Mouse (Mus musculus) MN1 (cell line): ENCODE results near the gene Gm44579.

Experiments used
- DNase-seq: peaks from one replicate; pipeline ENCODE4 v3.0.0-alpha.2; 2016; ENCODE audit warnings: low spot score

Gm44579 gene

DNA sequence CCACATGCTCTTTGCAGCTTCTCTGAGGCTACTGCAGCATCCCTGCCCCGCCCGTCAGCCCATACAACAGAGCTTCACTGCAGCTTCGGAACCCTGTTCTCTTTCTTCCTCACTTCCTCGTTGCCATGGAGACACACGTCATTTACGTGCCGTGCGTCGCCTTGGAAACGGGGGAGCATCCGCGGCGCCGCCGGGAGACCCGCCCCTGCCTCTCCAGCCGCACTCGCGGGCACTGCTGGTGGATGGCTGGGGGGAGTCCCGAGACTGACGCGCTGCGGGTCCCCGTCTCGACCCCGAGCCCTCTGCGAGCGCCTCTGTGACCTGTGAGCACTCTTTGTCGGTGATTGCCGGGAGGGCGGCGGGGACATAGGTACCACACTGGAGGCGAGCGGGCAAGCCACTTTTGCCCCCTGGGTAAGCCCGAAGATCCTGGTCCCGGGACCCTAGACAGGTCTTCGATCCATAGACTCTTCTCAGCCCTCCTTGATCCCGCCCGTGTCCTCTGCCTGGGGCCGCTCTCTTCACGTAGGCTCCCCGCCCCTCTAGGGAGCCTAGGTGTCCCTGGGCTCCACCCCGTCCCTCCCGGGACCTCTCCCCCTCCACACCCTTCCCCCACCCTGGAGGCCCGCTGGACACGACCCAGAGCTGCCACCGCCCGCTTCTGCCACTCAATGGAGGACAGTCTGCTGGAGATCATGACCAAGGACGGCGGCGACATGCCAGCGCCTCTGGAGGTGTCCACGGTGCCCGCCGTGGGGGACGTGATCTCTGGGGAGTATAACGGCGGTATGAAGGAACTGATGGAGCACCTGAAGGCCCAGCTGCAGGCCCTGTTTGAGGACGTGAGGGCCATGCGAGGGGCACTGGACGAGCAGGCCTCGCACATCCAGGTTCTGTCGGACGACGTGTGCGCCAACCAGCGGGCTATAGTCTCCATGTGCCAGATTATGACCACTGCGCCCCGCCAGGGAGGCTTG, 52.8 kb downstream of the Gm44579 start:
- peak; percentile 98 for DNase-seq

DNA sequence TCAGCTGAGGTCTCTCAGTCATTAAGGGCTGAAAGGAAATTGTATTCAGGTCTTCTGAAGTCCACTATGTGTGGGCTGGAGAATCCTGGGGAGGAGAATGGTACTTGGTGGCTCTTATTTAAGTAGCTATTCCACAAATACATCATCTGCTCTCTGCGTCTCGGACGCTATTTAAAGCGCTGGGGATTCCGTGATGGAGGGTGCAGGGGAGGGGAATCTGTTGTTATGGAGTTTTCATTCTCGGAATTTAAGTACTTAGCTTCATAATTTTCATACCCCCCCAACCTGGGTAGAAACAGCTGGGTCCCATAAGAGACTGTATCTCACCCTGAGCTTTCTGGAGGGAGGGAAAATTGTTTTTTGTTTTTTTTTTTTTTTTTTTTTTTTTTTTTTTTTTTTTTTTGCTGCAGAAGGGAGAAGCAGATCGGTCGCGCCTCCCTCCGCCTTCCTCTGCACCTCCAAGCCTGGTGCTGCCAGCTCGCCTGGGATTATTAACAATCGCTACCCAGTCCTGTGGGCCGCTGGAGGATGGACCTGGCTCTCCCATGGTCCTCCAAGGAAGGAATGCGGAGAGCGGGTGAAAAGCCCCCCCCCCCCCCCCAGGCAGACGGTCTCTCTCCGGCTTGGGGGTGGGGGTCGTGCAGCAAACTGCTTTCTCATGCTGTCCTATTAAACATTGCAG, 53.7 kb downstream of the Gm44579 start, which contains the start of gene Ccdc184:
Gene Ccdc184 (plus strand): TSS at position 196 of the 682 bp plus-strand sequence.
- peak; percentile 69 for DNase-seq

DNA sequence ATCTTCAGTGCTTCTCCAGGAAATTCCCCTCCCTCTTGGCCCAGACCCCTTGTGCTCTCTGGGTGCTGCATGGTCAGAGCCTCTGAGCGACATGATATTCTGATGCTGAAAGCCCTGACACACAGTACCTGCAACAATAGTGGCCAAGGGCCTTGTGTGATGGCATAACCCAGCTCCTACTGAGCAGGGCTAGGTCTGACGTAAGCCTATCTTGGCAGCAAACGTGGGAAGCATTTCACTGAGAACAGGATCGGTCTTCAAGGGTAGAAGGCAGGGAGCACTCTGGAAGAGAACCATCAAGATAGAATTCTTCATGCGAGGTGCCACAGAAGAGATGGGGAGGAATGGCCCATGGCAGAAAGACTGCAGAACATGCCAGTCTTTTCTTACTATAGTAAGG, 55.3 kb downstream of the Gm44579 start, which contains the start of gene Asb8:
Gene Asb8 (minus strand): TSS at position 101 of the 400 bp plus-strand sequence.
- no peak for DNase-seq

DNA sequence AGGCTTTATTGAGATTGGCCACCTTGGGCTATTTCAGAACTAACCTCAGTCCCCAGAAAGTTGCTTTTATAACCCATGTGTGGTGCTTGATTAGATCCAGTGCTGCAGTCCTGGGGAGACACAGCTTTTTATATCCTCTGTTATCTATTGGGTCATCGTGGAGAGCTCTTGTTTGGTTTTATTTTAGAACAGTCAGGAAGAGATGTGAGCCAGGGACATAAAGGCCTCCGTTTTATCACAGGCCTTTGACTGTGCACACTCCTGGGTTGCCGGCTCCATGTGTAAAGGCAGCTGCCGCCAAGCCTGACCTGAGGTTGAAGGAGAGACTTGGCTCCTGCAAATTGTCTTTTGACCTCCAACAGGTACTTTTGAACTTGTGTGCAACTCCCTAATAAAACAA, 58.2 kb downstream of the Gm44579 start:
- no peak for DNase-seq

DNA sequence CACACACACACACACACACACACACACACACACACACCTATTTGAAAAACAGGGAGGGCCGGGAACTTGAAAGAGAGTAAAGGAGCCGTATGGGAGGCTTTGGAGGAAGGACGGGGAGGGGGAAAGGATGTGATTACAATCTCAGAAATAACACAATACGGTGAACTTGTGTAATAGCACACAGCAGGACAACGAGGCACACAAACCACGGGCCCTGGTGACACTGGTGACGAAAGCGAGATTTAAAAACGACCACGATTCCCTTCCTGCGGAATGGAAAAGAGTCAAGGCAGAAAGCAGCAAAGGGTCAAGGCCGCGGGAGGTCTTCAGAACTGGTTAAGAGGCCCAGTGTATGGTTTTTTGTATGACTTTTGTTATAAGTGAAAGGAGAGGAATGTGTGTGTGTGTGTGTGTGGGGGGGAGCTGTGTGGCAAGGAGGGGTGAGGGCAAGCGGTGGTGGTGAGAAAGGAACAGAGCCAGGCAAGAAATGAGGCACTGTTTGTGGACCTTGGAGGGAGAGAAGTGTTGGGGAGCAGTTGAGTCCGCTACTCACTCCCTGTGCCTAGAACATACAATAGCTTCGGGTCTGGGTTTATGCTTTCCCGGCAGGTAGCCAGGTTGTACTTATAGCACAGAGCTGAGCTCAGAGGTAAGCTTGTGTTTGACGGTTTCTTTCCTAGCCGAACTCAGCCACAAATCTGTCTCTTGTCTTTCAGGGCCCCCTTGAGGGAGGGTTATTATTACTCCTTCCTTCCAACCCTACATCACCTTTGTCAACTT, 59.6 kb downstream of the Gm44579 start:
- no peak for DNase-seq

DNA sequence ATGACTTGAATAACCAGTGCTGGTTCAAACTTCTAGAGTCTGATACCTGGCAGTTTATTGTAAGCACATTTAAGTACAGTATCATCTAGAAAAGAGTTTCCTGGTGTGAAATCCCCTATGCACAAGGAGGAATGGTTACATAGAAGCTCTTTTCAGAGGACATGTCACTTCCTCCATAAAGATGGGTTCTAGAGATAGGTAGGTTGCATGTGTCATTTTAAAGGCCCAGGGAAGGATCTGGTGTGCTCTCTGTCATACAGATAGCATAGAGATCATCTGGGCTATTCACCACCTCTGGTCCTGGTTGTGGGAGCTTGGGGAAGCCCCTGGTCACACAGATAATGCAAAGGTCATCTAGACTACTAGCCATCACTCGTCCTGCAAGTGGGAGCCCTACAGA, 63.5 kb downstream of the Gm44579 start:
- no peak for DNase-seq

DNA sequence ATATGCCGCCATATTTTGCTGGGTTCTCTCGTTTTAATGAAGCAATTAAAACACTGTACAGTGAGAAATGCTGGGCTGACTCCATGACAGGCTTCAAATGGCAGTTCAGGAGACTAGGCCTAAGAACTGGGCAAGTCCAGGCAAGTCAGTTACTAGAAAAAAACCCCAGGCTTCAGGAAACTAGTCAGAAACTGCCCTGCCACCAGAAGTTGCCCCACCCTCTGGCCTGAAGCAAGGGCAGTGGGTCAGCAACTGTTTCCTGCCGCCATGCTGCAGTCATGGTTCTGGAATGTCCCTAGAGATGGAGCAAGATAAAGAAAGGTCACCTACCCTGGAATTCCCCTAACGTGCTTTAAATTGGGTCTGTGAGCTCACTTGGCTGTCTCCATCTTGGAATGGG, 64.8 kb downstream of the Gm44579 start:
- no peak for DNase-seq

DNA sequence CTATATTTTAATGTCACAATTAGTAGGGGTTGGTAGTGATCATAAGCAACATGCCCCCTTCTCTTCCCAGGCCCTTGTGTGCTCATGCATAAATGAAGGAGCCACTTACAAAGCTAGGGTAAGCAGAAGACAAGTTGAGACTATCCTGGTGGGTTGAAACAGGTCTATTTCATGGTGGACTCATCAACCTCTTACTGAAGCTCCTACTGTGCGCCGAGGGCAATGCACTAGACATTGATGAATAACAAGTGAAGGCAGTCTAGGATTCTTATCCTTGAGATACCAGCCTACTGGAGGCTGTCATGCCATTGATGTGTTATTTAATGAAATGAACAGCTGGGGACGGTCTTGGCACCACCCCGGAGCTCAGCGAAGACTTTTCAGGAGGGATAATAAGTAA, 65.5 kb downstream of the Gm44579 start:
- no peak for DNase-seq

DNA sequence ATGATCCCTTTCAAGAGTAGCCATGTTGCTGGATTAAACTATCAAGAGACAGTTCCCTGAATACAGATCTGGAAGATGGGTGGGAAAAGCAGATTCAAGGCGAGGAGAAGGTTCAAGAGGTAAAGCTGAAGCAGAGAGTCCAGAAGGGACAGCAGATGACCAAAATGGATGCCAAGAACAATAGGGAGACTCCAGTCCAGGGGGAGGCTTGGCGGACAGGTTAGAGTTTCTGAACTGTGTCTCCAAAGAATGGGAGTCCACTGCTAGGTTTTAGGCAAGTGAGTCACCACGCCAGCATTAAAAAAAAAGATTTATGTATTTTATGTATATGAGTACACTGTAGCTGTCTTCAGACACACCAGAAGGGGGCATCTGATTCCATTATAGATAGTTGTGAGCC, 66.1 kb downstream of the Gm44579 start:
- no peak for DNase-seq

DNA sequence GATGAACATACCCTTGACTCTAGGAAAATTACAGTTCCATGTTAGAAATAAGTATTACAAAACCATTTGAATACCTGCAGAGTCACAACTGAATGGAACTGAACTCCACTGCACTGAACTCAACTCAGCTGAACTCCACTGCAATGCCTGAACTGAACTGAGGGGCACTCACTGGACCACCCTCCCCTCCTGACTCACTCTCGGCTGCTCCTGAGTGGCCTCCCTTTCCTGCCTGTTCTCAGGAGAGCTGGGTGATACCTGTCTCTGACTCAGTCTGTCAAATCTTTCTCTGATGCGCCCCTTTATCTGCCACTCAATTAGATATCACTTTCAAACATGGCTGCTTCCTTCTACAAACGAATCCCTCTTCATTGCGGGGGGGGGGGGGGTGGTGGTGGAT, 66.6 kb downstream of the Gm44579 start:
- no peak for DNase-seq

DNA sequence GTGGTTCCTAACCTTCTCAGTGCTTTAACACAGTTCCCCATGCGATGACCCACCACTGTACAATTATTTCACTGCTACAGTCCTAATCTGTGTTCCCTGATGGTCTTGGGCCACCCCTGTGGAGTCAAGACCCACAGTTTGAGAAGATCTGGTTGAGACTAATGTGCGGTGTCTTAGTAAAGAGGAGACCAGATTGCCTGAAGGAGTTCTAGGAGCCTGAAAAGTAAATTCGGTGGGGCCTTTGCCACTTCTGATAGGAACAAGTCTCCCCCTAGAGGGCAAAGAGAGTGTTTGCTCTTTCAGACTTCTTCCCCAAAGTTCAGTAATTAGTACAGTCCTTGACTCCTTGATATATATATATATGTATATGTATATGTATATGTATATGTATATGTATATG, 67.2 kb downstream of the Gm44579 start:
- DNase-seq: peak; percentile 84

DNA sequence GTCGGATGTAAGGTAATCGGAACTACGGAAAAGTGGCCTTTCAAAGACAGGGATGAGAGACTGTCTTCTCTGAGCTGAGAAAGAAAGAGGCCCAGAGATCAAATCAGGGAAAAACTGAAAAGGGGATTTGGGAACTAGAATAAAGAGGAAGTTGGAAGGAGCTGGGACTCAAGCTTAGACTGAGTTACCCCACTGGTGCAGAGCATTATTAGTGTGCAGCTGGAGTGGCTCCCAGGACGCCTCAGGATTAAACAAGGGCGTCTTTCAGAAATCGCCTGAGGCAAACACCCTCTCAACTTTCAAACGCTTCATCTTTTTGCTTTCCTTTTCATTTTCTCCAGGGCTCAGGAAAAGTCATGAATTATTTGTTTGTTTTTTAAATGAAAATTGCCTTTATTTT, 67.9 kb downstream of the Gm44579 start:
- no peak for DNase-seq

DNA sequence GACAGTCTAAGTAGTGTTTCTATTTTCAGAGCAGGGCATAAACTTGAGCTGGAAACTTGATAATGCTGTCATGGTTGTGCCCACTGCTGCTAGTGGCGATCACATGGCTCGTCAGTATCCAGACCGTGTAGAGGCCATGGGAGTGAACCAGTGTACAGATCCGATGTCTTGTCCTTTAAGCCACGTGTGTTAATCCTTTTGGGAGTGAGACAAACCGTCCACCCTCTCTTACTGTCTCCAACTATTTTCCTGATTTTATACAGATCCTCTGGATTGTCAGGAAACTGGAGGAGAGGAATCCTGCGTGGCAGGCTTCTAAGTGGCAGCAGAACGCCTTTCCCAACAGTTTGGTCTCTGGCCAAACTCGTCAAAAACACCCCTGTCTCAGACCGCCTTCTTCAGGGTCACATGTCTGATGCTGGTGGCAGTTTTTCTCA, 71.6 kb downstream of the Gm44579 start:
- peak; percentile 51 for DNase-seq

DNA sequence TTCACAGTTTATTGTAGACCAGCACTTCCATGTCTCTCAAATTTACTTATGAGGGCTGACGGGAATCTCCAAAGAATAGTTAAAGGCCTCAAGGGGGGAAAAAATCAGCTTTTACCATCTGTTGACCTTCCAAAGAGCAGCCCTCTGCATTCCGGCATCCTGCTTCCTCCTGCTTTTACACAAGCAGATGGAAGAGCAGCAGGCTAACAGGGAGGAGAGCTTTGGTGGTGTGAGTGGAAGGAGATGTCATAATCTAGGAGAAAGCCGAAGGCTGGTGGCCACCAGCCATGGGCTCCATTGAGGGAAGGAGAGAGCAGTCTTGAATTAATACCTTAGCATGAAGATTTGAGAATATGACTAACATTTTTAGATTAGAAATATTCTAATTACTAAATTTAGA, 72.4 kb downstream of the Gm44579 start:
- peak; percentile 46 for DNase-seq

DNA sequence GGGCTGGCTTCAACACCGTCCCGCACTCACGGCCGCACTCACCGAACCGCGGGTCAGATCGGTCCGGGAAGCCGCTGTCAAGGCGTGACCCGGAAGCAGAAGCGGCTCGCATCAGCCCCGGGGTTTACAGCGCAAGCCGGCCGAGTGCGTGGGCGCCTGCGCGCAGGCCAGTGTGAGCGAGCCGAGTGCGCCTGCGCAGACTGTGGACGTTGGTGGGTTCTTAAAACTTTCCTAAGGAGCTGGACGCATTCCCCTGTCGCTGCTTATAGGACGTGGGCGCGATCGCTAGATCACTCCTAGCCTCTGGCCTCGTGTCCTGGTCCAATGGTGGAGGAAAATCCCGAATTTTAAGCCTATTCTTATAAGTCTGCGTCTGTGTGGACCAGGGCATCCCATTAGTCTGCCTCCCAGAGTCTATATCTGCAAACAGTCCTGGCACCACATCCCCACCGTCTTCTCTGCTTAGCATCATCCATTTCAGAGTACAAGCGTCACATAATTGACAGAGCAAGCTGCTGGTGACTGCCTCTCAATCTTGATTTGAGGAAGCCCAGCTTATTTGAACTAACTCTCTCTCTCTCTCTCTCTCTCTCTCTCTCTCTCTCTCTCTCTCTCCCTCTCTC, 75.1 kb downstream of the Gm44579 start:
- peak; percentile 98 for DNase-seq

DNA sequence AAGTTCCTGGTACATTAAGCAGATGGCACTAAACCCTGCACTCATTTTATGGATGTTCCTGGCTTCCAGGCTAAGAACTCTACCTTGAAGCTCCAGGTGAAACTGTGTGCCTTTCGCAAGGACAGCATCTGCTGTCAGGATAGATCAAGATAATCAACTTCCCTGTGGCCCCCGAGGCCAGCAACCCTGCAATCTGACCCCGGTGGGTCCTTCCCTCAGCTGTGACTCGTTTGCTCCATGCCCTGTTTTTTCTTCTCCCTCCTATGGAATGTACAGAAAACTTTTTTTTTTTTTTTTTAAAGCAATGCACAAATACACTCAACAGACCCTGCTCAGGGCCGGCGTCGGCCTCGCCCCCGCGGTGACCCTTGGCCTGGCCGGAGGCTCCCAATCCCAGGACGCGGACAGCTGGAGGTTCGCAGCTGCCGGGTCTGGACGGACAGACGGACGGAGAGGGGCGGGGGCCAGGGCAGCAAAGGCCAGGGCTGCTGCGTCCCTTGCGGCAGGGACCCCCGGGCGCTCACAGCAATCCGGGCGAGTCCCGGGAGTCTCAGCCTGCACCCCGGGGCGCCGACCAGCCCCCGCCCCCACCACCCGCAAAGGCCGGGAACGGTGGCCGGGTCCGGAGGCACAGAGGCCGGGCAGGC, 75.8 kb downstream of the Gm44579 start:
- DNase-seq: peak; percentile 40

DNA sequence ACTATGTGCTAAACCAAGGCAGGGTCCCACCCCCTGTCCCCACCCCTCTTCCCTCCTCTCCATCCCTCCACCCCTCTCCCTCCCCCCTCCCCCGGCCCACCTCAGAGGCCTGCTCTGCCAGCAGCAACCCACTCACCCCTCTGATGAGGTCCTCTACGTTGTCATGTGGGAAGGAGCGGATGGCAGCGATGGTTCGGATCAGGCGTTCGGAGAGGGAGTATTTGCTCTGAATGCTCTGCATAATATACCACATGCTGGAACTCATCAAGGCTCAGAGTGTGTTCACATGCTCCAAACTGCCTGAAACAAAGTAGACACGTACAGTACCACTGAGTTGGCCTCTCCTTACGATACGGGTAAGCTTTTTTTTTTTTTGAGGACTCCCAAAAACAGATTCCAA, 78.3 kb downstream of the Gm44579 start:
- DNase-seq: no peak

DNA sequence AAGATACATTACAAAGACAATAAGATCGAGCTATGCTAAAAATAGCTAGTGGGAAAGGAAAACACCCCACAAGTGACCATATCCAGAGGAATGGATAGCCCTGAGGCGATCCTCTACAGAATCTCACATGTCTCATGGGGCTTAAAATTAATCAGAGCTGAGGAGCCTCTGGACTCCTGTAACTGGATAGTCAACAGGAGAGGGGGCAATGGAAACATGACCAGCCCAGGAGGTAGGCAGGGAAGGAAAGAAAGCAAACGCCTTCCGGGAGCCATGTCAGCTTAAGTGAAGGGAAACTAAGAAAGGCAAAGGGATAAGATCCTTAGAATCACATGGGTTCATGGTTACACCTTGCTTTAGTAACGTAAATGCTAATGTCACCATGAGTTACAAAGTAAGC, 80.0 kb downstream of the Gm44579 start:
- DNase-seq: no peak

DNA sequence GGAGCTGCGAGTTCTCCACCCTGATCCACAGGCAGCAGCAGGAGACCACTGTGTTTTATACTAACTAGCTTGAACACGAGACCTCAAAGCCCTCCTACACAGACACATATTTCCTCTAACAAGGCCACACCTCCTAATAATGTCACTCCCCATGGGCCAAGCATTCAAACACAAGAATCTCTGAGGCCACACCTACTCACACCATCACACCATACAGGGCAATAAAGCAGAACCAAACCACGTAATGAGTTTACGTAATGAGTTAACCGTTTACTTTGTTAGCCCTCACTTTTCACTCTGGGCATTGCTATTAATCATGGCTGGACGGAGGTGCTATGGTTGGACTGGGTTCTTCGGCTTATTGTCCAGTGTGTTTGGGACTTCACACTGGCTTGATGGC, 81.0 kb downstream of the Gm44579 start:
- peak; percentile 33 for DNase-seq

DNA sequence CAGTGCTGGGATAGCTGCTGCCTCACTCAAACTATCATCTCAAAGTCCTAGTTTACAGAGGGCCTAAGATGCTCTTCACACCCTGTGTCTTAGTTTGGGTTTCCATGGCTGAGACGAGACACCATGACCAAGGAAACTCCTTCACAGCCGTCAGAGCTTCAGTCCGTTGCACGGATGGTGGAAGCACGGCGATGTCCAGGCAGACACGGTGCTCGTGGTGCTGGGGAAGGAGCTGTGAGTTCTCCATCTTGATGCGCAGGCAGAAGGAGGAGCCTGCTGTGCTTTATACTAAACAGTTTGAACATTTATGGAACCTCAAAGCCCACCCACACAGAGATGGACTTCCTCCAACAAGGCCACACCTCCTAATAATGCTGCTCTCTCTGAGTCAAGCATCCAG, 83.9 kb downstream of the Gm44579 start:
- no peak for DNase-seq
